Mouse (Mus musculus) spleen, adult 2 months (tissue): ENCODE results near the gene Gdf11.

Experiments used
- CTCF ChIP-seq: fragments of 200-500 bp; IDR thresholded peaks from 2 replicates; pipeline ENCODE4 v1.5.1; 2011; ENCODE audit warnings: mild to moderate bottlenecking, inconsistent platforms; ENCODE audit not compliant: insufficient read depth, insufficient read length, insufficient replicate concordance; ENCODE audit errors: extremely low read depth
- POLR2A ChIP-seq: fragments of 200-500 bp; IDR thresholded peaks from 2 replicates; pipeline ENCODE4 v1.6.1; 2011; ENCODE audit warnings: low read depth, low read length, inconsistent platforms

GRCm38 (mm10) chr10:128889846-128890245 lies 1.7 kb downstream of the Gdf11 start:
- no peak for TF ChIP-seq CTCF
- TF ChIP-seq POLR2A, result no peak
